Mouse (Mus musculus) neural tube, embryonic 12.5 days (tissue): ENCODE data around the gene Arid1b. TPM values are rescaled to one million over a fixed set of nuclear protein-coding genes. Genes with fewer than 3 reads are reported as not detected.

Source experiments
- ATAC-seq: fragments of 200-750 bp; cut with Nextera tagmentation; 2 replicates; pipeline ENCODE4 v1.8.0; 2017; ENCODE audit warnings: low read depth, mild to moderate bottlenecking, moderate TSS enrichment, moderate library complexity; ENCODE audit not compliant: low FRiP score
- H3K27ac ChIP-seq: fragments of 300-500 bp; sonication (generic); 2 replicates; pipeline ENCODE4 v1.5.1; 2016
- H3K27me3 ChIP-seq: fragments of 300-500 bp; sonication (generic); replicated peaks from 2 replicates; pipeline ENCODE4 v1.6.1; 2016; ENCODE audit warnings: mild to moderate bottlenecking
- H3K36me3 ChIP-seq: fragments of 300-500 bp; sonication (generic); 2 replicates; pipeline ENCODE4 v1.6.1; 2016; ENCODE audit warnings: mild to moderate bottlenecking
- H3K4me1 ChIP-seq: fragments of 300-500 bp; sonication (generic); 2 replicates; pipeline ENCODE4 v1.6.1; 2016
- H3K4me2 ChIP-seq: fragments of 300-500 bp; sonication (generic); replicated peaks from 2 replicates; pipeline ENCODE4 v1.6.1; 2016; ENCODE audit warnings: mild to moderate bottlenecking
- H3K4me3 ChIP-seq: fragments of 300-500 bp; sonication (generic); 2 replicates; pipeline ENCODE4 v1.5.1; 2016
- H3K9ac ChIP-seq: fragments of 300-500 bp; sonication (generic); 2 replicates; pipeline ENCODE4 v1.6.1; 2016; ENCODE audit warnings: mild to moderate bottlenecking
- H3K9me3 ChIP-seq: fragments of 300-500 bp; sonication (generic); 2 replicates; pipeline ENCODE4 v1.6.1; 2016; ENCODE audit warnings: mild to moderate bottlenecking
- WGBS: fragments of 180-500 bp; shearing (Covaris S2); methylation state at CpG from one replicate; pipeline ENCODE4 v1.1.7; 2016; 5-methylcytosine and 5-hydroxymethylcytosine counted together
- polyA plus RNA-seq: library from polyadenylated mRNA; unstranded; fragments of >200 nt; fragmentation: Nextera tagmentation; extraction: Ambion mirVana; gene quantifications from 2 replicates; pipeline ENCODE4 v1.2.1, GENCODE M21; 2016

Arid1b gene
- polyA plus RNA-seq, 1 experiment from 2014 or later: 18.7 TPM

DNA sequence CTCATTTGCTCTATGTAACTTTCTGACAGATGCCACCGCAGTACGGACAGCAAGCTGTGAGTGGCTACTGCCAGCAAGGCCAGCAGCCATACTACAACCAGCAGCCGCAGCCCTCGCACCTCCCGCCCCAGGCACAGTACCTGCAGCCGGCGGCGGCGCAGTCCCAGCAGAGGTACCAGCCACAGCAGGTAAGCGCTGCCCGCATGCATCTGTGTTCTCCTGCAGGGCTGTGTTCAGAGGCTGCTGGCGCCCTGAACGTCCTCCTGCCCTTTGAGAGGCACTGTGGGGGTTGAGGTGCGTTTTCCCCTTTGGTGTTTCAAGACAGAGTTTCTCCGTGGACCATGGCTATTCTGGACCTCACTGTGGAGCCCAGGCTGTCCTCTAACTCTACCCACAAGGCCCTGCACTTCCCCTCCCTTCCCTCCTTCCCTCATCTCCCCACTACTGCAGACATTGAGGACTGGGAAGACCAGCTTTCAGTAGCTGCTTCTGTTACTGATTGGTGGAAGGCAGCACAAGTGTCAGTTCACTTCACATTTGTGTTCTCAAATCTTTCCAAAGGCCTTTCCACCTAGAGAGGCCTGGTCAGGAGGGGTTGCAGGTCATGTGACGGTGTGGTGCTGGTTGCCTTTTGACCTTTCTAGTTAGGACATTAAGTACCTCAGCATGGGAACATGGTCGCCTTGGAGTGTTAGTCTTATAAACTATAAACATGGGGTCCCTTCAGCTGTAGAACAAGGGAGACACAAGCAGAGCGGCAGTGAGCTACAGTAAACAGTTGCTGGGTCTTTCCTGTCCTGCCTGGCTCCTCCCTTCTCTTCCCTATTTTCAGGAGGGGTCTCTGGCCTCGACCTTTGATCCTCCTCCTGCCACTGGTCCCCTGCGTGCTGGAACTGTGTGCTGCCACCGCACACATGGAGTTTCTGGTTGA, 103.7 kb downstream of the Arid1b start:
- Histone ChIP-seq H3K36me3 (no peaks in the 10 kb centered on the region), H3K27ac (no peak overlapping the region), H3K4me2 (no peak overlapping the region), H3K9me3 (no peaks in the 10 kb centered on the region), H3K9ac (no peak overlapping the region), H3K4me1 (peaks cover 28% of the 10 kb centered on the region), H3K4me3 (no peak overlapping the region), H3K27me3 (no peaks in the 10 kb centered on the region)
- ATAC-seq: no peak
- WGBS: 73% methylated on average over 21 of the region's 21 CpGs

DNA sequence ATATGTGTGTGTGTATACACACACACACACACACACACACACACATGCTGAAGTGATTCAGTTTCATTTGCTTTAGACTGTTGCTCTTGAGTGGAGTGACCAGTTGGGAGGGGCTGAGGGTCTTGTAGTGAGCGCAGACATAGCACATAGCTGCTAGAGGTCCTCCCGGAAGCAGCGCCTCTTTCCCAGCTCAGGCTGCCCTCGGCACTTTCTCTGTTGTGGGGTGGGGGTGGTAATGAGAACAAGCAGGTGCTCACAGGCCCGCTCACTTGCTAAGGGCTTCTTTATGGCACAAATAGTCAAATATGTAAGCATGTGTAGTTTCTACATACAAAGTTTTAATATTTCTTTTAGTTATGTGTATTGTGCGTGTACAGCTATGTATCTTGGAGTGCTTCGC, 104.6 kb downstream of the Arid1b start:
- no peak overlapping the region for H3K4me3 ChIP-seq
- no peak for ATAC-seq
- H3K36me3 ChIP-seq: no peaks in the 10 kb centered on the region
- H3K4me1 ChIP-seq: peaks cover 28% of the 10 kb centered on the region
- H3K27ac ChIP-seq: no peak overlapping the region
- no peaks in the 10 kb centered on the region for H3K27me3 ChIP-seq
- H3K4me2 ChIP-seq: no peak overlapping the region
- WGBS: 83% methylated on average over 7 of the region's 7 CpGs
- no peaks in the 10 kb centered on the region for H3K9me3 ChIP-seq
- no peak overlapping the region for H3K9ac ChIP-seq

DNA sequence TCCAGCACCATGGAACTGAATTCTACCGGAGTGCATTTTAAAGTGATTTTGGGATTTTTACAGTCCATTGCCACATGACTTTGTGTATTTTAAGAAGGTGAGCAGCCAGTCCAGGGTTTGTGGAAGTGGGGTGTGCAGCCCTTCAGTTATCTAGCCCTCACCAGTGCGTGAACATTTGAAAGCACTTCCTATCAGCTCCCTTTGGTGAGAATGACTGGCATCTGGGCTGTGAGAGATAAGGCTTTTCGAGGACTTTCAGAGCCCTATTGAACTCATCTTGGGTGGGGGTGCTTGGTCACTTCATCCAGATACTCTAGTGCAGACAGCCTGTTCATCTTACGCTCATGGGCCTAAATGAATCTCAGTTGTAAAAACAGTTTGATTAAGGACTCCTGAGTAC, 105.1 kb downstream of the Arid1b start:
- Histone ChIP-seq H3K27ac (no peak overlapping the region), H3K36me3 (no peaks in the 10 kb centered on the region), H3K4me1 (peaks cover 28% of the 10 kb centered on the region), H3K4me2 (no peak overlapping the region), H3K4me3 (no peak overlapping the region), H3K9ac (no peak overlapping the region), H3K27me3 (no peaks in the 10 kb centered on the region), H3K9me3 (no peaks in the 10 kb centered on the region)
- 82% methylated on average over 4 of the region's 4 CpGs for WGBS
- ATAC-seq: no peak

DNA sequence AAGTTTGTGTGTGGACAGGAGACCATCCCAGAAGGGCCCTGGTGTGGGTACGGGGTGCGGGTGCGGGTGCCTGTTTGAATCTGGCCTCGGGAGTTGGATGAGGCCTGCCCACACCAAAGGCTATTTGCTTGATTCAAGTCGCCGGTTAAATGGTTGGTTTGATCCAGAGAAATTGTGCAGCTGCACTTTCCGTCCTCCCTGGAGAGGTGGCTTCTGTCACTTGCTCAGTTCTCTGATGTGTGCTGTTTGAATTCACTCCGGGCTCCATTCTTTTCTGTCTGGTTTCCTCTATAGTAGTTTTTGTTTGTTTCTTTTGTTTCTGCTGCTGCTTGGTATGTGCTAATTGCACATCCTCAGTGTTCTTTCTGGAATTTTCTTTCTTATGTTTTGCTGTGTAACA, 107.0 kb downstream of the Arid1b start:
- Histone ChIP-seq H3K4me3 (no peak overlapping the region), H3K27ac (no peak overlapping the region; the same call in 1 of the 2 replicates), H3K4me2 (no peak overlapping the region), H3K27me3 (no peaks in the 10 kb centered on the region), H3K9ac (no peak overlapping the region), H3K4me1 (peaks cover 32% of the 10 kb centered on the region), H3K9me3 (no peaks in the 10 kb centered on the region), H3K36me3 (no peaks in the 10 kb centered on the region)
- 67% methylated on average over 8 of the region's 8 CpGs for WGBS
- no peak for ATAC-seq

DNA sequence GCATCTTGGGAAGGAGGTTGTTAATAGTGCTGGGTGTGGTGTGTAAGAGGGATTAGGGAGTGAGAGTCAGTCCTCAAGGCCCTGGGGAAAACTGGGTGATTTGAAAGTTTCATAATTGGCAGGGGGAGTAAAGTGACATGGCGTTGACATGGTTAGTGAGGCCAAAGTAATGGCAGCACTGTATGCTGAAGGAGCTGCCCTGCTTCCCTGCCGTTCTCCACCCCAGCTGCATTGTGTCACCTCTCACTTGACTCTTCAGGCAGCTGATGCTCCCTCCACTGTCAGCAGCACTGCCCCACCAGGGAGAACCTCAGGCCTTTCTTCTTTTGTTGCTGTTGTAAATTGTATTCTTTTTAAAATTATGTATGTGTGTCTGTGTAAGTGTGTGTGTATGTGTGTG, 107.8 kb downstream of the Arid1b start:
- Histone ChIP-seq H3K9ac (no peak overlapping the region), H3K27ac (no peak overlapping the region), H3K27me3 (no peaks in the 10 kb centered on the region), H3K4me2 (no peak overlapping the region), H3K9me3 (no peaks in the 10 kb centered on the region), H3K36me3 (no peaks in the 10 kb centered on the region), H3K4me3 (no peak overlapping the region), H3K4me1 (peaks cover 39% of the 10 kb centered on the region)
- ATAC-seq: no peak
- 44% methylated on average over 2 of the region's 2 CpGs for WGBS

DNA sequence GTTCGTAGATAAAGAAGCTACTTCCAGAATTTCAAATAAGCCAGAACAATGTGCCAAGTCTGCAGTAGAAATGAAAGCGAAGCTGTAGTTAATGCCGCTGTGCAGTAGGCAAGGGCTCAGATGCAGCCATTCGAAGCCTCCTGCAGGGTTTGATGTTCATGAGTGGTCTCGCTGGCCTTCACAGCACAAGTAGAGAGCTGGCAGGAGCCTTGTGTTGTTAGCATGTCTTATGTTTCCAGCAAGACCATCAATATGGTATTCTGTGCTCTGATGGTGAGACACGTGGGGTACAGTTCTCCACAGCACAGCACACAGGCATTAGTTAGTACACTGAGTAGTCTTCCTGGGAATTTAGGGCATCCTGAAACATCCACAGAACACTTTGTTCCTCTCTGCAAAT, 111.6 kb downstream of the Arid1b start:
- Histone ChIP-seq H3K36me3 (no peaks in the 10 kb centered on the region), H3K4me3 (no peak overlapping the region), H3K4me1 (peaks cover 51% of the 10 kb centered on the region), H3K9me3 (no peaks in the 10 kb centered on the region), H3K9ac (no peak overlapping the region), H3K27ac (no peak overlapping the region), H3K4me2 (no peak overlapping the region), H3K27me3 (no peaks in the 10 kb centered on the region)
- no peak for ATAC-seq
- WGBS: 60% methylated on average over 6 of the region's 6 CpGs

DNA sequence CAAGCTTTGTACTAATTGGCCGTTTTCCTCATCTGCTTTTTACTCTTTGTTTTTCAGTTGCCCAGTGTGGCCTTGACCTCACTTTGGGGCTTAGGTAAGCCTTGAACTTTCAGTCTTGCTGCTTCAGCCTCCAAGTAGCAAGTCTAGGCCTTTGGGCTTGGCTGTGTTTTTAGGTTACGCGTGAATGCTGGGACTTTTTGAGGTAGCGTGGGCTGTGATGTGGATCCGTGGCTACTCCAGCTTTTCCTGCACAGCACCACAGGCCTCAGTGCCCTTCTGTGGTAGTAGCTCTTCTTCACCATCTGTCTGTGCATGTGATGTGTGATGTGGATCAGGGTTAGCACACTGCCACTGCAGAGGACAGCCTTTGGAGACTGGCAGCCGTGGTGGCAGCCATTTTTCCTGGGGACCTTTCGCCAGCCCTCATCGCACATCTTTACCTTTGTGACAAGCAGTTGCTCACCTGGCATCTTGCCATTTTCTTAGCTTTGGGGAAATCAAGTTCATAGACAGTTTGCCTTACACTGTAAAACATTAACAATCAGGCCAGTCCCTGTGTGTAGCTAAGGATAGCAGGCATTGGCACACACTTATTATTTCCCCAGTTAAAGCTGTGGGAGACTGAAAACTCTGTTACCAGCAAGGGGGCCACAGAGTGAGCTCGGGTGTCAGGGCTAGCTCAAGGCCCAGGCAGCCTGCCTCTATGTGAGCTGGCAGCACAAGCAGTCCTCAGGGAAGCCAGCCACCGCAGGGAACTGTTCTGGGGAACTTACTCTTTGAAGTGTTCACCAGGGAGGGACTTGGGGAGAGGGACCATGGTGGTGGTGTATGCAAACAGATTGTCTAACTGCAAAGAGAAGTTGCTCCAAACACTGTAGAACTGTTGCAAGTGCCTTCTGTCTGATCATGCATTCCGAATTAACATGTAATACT, 112.4 kb downstream of the Arid1b start:
- ATAC-seq: no peak

DNA sequence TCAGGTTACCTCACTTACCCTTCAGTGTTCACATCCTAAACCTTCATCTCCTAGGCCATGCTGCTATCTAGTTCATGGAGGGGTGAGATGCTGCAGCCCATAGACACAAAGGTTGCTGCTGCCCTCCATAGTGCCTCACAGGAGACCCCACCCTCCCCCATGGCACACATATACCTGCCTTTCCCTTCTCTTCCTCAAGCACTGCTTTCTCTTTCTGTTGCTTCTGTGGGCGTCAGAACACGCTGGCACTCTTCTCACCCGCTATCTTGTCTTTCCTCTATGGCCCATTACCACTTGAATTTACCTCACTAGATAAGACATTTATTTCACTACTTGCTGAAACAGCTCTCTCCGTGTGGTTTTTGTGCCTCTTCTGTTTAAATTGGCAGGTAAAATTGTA, 113.4 kb downstream of the Arid1b start:
- Histone ChIP-seq H3K36me3 (no peaks in the 10 kb centered on the region), H3K9me3 (no peaks in the 10 kb centered on the region), H3K27ac (no peak overlapping the region)

More for the DNA sequence above, 112.4 kb downstream of the Arid1b start:
- no peak overlapping the region for H3K4me3 ChIP-seq
- peaks cover 44% of the 10 kb centered on the region for H3K4me1 ChIP-seq
- H3K9ac ChIP-seq: no peak overlapping the region
- no peak overlapping the region for H3K4me2 ChIP-seq
- H3K36me3 ChIP-seq: no peaks in the 10 kb centered on the region
- H3K27me3 ChIP-seq: no peaks in the 10 kb centered on the region
- no peak overlapping the region for H3K27ac ChIP-seq
- no peaks in the 10 kb centered on the region for H3K9me3 ChIP-seq
- 83% methylated on average over 11 of the region's 11 CpGs for WGBS

DNA sequence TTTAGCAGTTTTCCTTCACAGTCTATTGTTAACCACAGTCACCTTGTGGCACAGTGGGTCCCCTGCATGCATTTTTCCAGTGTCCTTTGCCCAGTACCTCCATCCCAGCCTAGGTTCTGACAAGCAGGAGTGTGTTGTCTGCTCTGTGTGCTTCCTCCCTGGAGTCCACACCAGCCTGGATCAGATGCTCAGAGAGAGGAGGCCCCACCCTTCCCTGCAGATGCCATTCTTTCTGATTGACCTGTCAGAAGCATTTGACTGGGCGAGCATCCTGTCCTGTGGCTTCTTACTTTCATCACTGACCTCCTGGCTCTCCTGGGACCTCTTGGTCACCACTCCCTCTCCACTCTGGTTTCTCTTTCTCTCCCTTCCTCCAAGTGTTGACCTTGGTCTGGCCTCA, 113.9 kb downstream of the Arid1b start:
- Histone ChIP-seq H3K4me1 (peaks cover 40% of the 10 kb centered on the region), H3K9ac (no peak overlapping the region), H3K36me3 (no peaks in the 10 kb centered on the region), H3K9me3 (no peaks in the 10 kb centered on the region), H3K4me2 (no peak overlapping the region), H3K27me3 (no peaks in the 10 kb centered on the region), H3K27ac (no peak overlapping the region), H3K4me3 (no peak overlapping the region)
- WGBS: 87% methylated on average over 1 of the region's 1 CpGs
- no peak for ATAC-seq

More for the DNA sequence above, 113.4 kb downstream of the Arid1b start:
- H3K4me3 ChIP-seq: no peak overlapping the region
- 84% methylated on average over 4 of the region's 4 CpGs for WGBS
- peaks cover 40% of the 10 kb centered on the region for H3K4me1 ChIP-seq
- H3K27me3 ChIP-seq: no peaks in the 10 kb centered on the region
- H3K4me2 ChIP-seq: no peak overlapping the region
- H3K9ac ChIP-seq: no peak overlapping the region
- no peak for ATAC-seq

DNA sequence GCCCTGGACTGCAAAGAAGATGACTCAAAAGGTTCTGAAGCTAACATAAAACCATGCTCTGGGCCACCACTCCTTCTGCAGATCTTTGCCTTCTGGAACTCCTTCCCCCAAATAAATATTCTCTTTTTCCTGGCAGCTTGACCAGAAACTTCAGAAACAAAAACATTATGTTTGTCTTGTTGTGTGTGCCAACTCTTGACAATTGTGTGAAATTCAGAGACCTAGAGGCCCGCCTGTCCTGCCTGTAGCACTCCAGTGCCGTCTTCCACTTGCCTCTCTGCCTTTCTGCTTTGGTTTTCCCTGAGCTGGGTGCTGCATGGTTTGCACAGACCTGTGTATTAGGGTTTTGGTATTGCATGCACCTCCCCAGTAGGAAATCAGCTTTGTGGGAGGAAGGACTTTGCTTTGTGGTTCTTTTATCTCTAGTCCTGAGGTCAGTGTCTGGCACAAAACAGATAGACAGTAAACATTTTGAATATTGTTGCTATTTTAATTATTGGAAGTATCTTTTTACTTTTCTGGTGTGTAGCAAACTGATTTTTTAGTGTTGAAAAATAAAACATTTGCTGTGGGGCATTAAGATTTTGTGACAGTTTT, 114.5 kb downstream of the Arid1b start:
- no peaks in the 10 kb centered on the region for H3K36me3 ChIP-seq
- H3K4me2 ChIP-seq: no peak overlapping the region
- H3K4me1 ChIP-seq: peaks cover 40% of the 10 kb centered on the region
- no peaks in the 10 kb centered on the region for H3K9me3 ChIP-seq
- H3K27me3 ChIP-seq: no peaks in the 10 kb centered on the region
- 90% methylated on average over 2 of the region's 2 CpGs for WGBS
- H3K4me3 ChIP-seq: no peak overlapping the region
- no peak overlapping the region for H3K27ac ChIP-seq
- H3K9ac ChIP-seq: no peak overlapping the region
- ATAC-seq: no peak

DNA sequence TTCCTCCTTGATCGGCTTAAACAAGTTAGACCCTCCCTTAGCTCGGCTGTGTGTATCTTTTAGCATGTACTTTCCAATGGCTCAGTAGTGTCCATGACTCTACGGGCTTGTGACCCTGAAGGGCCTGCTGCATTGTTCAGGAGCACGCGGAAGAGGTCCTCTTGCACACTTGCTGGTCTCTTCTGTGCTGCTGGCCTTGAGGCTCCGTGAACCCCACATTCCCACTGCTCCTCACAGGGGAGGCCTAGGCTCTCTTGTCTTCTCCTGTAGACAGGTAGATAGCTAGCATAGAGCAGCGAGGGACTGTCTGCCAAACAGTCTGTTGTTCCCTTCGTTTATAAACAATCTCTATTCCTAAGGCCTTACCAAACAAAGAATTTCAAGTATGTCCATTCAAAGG, 115.2 kb downstream of the Arid1b start:
- no peaks in the 10 kb centered on the region for H3K36me3 ChIP-seq
- no peak for ATAC-seq
- no peak overlapping the region for H3K9ac ChIP-seq
- H3K27ac ChIP-seq: no peak overlapping the region
- no peaks in the 10 kb centered on the region for H3K9me3 ChIP-seq
- no peak overlapping the region for H3K4me2 ChIP-seq
- no peaks in the 10 kb centered on the region for H3K27me3 ChIP-seq
- H3K4me1 ChIP-seq: peaks cover 40% of the 10 kb centered on the region
- WGBS: 91% methylated on average over 8 of the region's 8 CpGs
- no peak overlapping the region for H3K4me3 ChIP-seq

DNA sequence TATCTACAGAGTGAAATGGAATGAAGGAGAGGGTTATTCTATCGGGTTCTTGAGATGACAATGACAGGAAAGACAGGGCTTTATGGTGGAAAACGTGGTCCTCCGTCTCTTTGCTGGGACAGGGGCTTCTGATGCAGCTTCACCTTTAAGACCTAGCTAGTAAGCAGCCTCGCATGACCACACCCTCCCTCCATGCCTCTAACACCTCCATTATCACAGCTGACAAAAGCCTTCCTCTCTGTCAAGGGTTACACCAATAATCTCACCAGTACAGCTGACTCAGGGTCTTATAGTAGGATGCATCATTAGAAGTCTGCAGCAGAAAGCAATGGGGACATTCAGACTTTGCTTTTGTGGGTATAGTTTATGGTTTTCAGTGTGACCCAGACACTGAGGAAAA, 116.0 kb downstream of the Arid1b start:
- no peaks in the 10 kb centered on the region for H3K27me3 ChIP-seq
- H3K9ac ChIP-seq: no peak overlapping the region
- H3K4me2 ChIP-seq: no peak overlapping the region
- WGBS: 81% methylated on average over 4 of the region's 4 CpGs
- H3K27ac ChIP-seq: no peak overlapping the region
- peaks cover 32% of the 10 kb centered on the region for H3K4me1 ChIP-seq
- H3K9me3 ChIP-seq: no peaks in the 10 kb centered on the region
- no peak overlapping the region for H3K4me3 ChIP-seq
- no peak for ATAC-seq
- H3K36me3 ChIP-seq: no peaks in the 10 kb centered on the region
